Mouse (Mus musculus) cerebellum, adult 2 months (tissue): ENCODE data around the gene Notum.

Experiments used
- CTCF ChIP-seq: fragments of 200-500 bp; IDR thresholded peaks from 2 replicates; pipeline ENCODE4 v1.5.1; 2011; ENCODE audit warnings: low read depth, mild to moderate bottlenecking, control low read depth, low read length, moderate library complexity, borderline replicate concordance; ENCODE audit not compliant: insufficient read depth
- POLR2A ChIP-seq: fragments of 200-500 bp; IDR thresholded peaks from 2 replicates; pipeline ENCODE4 v1.6.1; 2011; ENCODE audit warnings: low read length, control low read depth, borderline replicate concordance; ENCODE audit not compliant: insufficient read depth

- TF ChIP-seq CTCF (no peak), POLR2A (no peak)
Observed at GRCm38 (mm10) chr11:120625152-120625775, 35.7 kb downstream of the Notum start, which contains the start of gene Sirt7.
